Mouse (Mus musculus): ENCODE data around the gene Prmt6. TPM values are rescaled to one million over a fixed set of nuclear protein-coding genes. Genes with fewer than 3 reads are reported as not detected.

Prmt6 gene
- polyA plus RNA-seq, 1 experiment from 2014 or later, result 32.4 TPM

Other genes with a start within 250 kb of the Prmt6 start
- gene Ntng1, start 107.0 kb downstream of the Prmt6 start, polyA plus RNA-seq (2014; fragmentation: Nextera tagmentation; extraction: Ambion mirVana), result 3.8 and 7.1 TPM in 2 replicates

All from hindbrain, embryonic 11.5 days (tissue).